Mouse (Mus musculus) embryonic fibroblast, embryonic 13.5 days (primary cell): ENCODE data around the gene F8.

Source experiments
- CTCF ChIP-seq: IDR thresholded peaks from 2 replicates; pipeline ENCODE4 v1.5.1; 2011; ENCODE audit warnings: mild to moderate bottlenecking, control low read depth, low read length, moderate library complexity, borderline replicate concordance; ENCODE audit not compliant: insufficient read depth
- POLR2A ChIP-seq: IDR thresholded peaks from 2 replicates; pipeline ENCODE4 v1.6.1; 2011; ENCODE audit warnings: low read depth, mild to moderate bottlenecking, control low read depth, low read length, moderate library complexity

DNA sequence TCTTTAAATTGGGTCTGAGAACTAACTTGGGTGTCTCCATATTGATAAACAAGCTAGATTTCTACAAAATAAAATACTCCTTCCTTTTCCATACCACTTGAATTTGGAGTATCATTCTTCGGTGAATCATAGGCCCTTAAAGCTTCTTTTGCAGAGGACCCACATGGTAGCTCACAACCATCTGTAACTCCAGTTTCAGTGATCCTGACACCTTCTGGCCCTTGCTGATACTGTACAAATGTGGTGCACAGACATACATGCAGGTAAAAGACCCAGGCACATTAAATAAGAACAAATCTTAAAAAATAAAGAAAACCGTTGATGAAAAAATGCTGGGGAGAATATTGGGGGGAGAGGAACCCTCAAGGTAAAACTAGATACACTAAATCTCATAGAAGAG, 244.2 kb downstream of the F8 start:
- TF ChIP-seq CTCF (no peak), POLR2A (no peak)
